ENCODE assay signal across 13 mouse cellular contexts in genomic region chrY:90728905-90729256, GRCm38 (mm10). TPM values are rescaled to one million over a fixed set of nuclear protein-coding genes. Genes with fewer than 3 reads are reported as not detected.
DNase-seq lines count a peak whose midpoint lies in the region; ATAC-seq and TF ChIP-seq lines count a peak whose summit lies in the region.
"Not testable (repeated sequence)": the region's sequence is repeated elsewhere in the genome, so short reads cannot be mapped to it uniquely, and the experiment has no call there.
"Had no signal": no experiment of that assay in that cellular context is flagged by ENCODE, and none has a peak within 500 bp of the region (broad histone marks: within the 10 kb centered on the region; RNA-seq: fewer than 3 reads in every experiment).

No protein-coding gene starts in this region.

- not testable (repeated sequence) for TF ChIP-seq CTCF in kidney, postnatal 0 days (IDR thresholded peaks at IDR 0.05; ENCODE audit: low read depth)

- not testable (repeated sequence) for H3K27me3 ChIP-seq in forebrain, embryonic 14.5 days (replicated peaks; ENCODE audit: control insufficient read depth, insufficient read depth, low read length); kidney, postnatal 0 days (ENCODE audit: insufficient read depth, low read length); lung, embryonic 16.5 days (ENCODE audit: control insufficient read depth, insufficient read depth, low read depth, low read length); neural tube, embryonic 12.5 days (replicated peaks); stomach, embryonic 16.5 days (ENCODE audit: control insufficient read depth, insufficient read depth, low read length)

- not testable (repeated sequence) for H3K4me3 ChIP-seq in forebrain, embryonic 14.5 days (ENCODE audit: low read depth, low read length); kidney, postnatal 0 days (replicated peaks; ENCODE audit: low read depth, low read length); lung, embryonic 16.5 days (ENCODE audit: low read length); neural tube, embryonic 12.5 days; stomach, embryonic 16.5 days (replicated peaks; ENCODE audit: low read length)

- not testable (repeated sequence) for H3K9me3 ChIP-seq in forebrain, embryonic 14.5 days (replicated peaks; ENCODE audit: control insufficient read depth, low read length); kidney, postnatal 0 days (replicated peaks; ENCODE audit: low read length); lung, embryonic 16.5 days (ENCODE audit: control insufficient read depth, low read length); neural tube, embryonic 12.5 days; stomach, embryonic 16.5 days (replicated peaks; ENCODE audit: control insufficient read depth, low read length)

- H3K9ac ChIP-seq in forebrain, embryonic 14.5 days (ENCODE audit: low read length); kidney, postnatal 0 days (ENCODE audit: low read depth, low read length); lung, embryonic 16.5 days (ENCODE audit: low read length); neural tube, embryonic 12.5 days; stomach, embryonic 16.5 days (ENCODE audit: low read length): not testable (repeated sequence)

- 50% methylated on average over 16 of the region's 17 CpGs for WGBS in forebrain, embryonic 14.5 days
- WGBS in kidney, postnatal 0 days, result 64% methylated on average over 13 of the region's 17 CpGs
- 80% methylated on average over 14 of the region's 17 CpGs for WGBS in lung, embryonic 16.5 days
- WGBS in neural tube, embryonic 12.5 days, result 80% methylated on average over 17 of the region's 17 CpGs
- WGBS in stomach, embryonic 16.5 days, result 74% methylated on average over 14 of the region's 17 CpGs

- peak; percentile 42 for DNase-seq in CD4-positive helper T cell, adult 2 months (ENCODE audit: low read depth, low spot score)
- DNase-seq in forebrain, embryonic 14.5 days (ENCODE audit: low spot score); kidney, postnatal 0 days (ENCODE audit: low spot score): not testable (repeated sequence)

- H3K4me2 ChIP-seq in forebrain, embryonic 14.5 days (ENCODE audit: low read length); kidney, postnatal 0 days (ENCODE audit: low read length); lung, embryonic 16.5 days (ENCODE audit: low read depth, low read length); neural tube, embryonic 12.5 days (replicated peaks); stomach, embryonic 16.5 days (ENCODE audit: low read depth, low read length): not testable (repeated sequence)

- peak; percentile 82 for ATAC-seq in cerebellum, adult (ENCODE audit: insufficient number of reproducible peaks, low FRiP score, low TSS enrichment)
- peak; percentile 60 for ATAC-seq in forebrain, embryonic 14.5 days
- peak; percentile 43 to 76; a peak in 3 of 4 replicates for ATAC-seq in hematopoietic stem cell, adult 5-6 weeks (replicated peaks in 1 of 2; ENCODE audit: insufficient read depth in 1 of 2, low FRiP score in 2 of 2, low TSS enrichment in 1 of 2, low read depth in 1 of 2, poor library complexity in 2 of 2, severe bottlenecking in 2 of 2)
- 0 out of 2 replicates have a peak, but pooled peaks have one; percentile 36 for ATAC-seq in kidney, postnatal 0 days (replicated peaks; ENCODE audit: low FRiP score, low read depth)
- peak; percentile 73 for ATAC-seq in lung, embryonic 16.5 days (ENCODE audit: low read depth)
- peak; percentile 63 for ATAC-seq in neural tube, embryonic 12.5 days (ENCODE audit: low FRiP score, low read depth)
- ATAC-seq in stomach, embryonic 16.5 days (ENCODE audit: insufficient read depth, low FRiP score), result peak; percentile 56

- not testable (repeated sequence) for H3K27ac ChIP-seq in forebrain, embryonic 14.5 days (ENCODE audit: low read depth, low read length); kidney, postnatal 0 days; lung, embryonic 16.5 days (ENCODE audit: low read length); neural tube, embryonic 12.5 days; stomach, embryonic 16.5 days (ENCODE audit: low read length)

- not testable (repeated sequence) for H3K36me3 ChIP-seq in forebrain, embryonic 14.5 days (ENCODE audit: control insufficient read depth, insufficient read depth, low read length); kidney, postnatal 0 days (ENCODE audit: insufficient read depth, low read length); lung, embryonic 16.5 days (ENCODE audit: control insufficient read depth, insufficient read depth, low read length); neural tube, embryonic 12.5 days; stomach, embryonic 16.5 days (ENCODE audit: control insufficient read depth, insufficient read depth, low read length)

- not testable (repeated sequence) for H3K4me1 ChIP-seq in forebrain, embryonic 14.5 days (ENCODE audit: control insufficient read depth, insufficient read depth, low read length); kidney, postnatal 0 days (replicated peaks; ENCODE audit: insufficient read depth, low read length); lung, embryonic 16.5 days (replicated peaks; ENCODE audit: control insufficient read depth, insufficient read depth, low read length); neural tube, embryonic 12.5 days; stomach, embryonic 16.5 days (ENCODE audit: control insufficient read depth, insufficient read depth, low read length)

RNA-seq across cellular contexts. Expression of gene Gm21860, which starts 25.7 kb away (rescaled TPM):
- polyA plus RNA-seq in forebrain, embryonic 14.5 days (2014; fragmentation: Nextera tagmentation; extraction: Ambion mirVana), result not detected in 2 replicates
- not detected in 2 replicates for total RNA-seq in hematopoietic stem cell, adult 5-6 weeks (2017)
- not detected in 2 replicates for polyA plus RNA-seq in kidney, postnatal 0 days (2015; fragmentation: Nextera tagmentation; extraction: Ambion mirVana)
- polyA plus RNA-seq in lung, embryonic 16.5 days (2015; fragmentation: Nextera tagmentation; extraction: Ambion mirVana), result not detected in 2 replicates
- polyA plus RNA-seq in neural tube, embryonic 12.5 days (2016; fragmentation: Nextera tagmentation; extraction: Ambion mirVana), result not detected in 2 replicates
- polyA plus RNA-seq in stomach, embryonic 16.5 days (2015; fragmentation: Nextera tagmentation; extraction: Ambion mirVana), result not detected in 2 replicates
- total RNA-seq: adrenal gland, adult 18-20 months; heart, adult 2 months; left cerebral cortex, adult 18-20 months had no signal
- polyA plus RNA-seq: CD4-positive, CD25-positive, alpha-beta regulatory T cell, adult 4 months; cerebellum, adult 2 months; heart, adult 2 months had no signal

RNA-seq across cellular contexts. Expression of gene Gm47283, which starts 55.7 kb away (rescaled TPM):
- not detected in 2 replicates for polyA plus RNA-seq in forebrain, embryonic 14.5 days (2014; fragmentation: Nextera tagmentation; extraction: Ambion mirVana)
- total RNA-seq in hematopoietic stem cell, adult 5-6 weeks (2017), result not detected in 2 replicates
- not detected in 2 replicates for polyA plus RNA-seq in kidney, postnatal 0 days (2015; fragmentation: Nextera tagmentation; extraction: Ambion mirVana)
- not detected in 2 replicates for polyA plus RNA-seq in lung, embryonic 16.5 days (2015; fragmentation: Nextera tagmentation; extraction: Ambion mirVana)
- not detected in 2 replicates for polyA plus RNA-seq in neural tube, embryonic 12.5 days (2016; fragmentation: Nextera tagmentation; extraction: Ambion mirVana)
- not detected in 2 replicates for polyA plus RNA-seq in stomach, embryonic 16.5 days (2015; fragmentation: Nextera tagmentation; extraction: Ambion mirVana)
- total RNA-seq: adrenal gland, adult 18-20 months; heart, adult 2 months; left cerebral cortex, adult 18-20 months had no signal
- polyA plus RNA-seq: CD4-positive, CD25-positive, alpha-beta regulatory T cell, adult 4 months; cerebellum, adult 2 months; heart, adult 2 months had no signal
